Mouse (Mus musculus) testis, adult 2 months (tissue): Measurements from ENCODE around the gene Dusp28. TPM values are rescaled to one million over a fixed set of nuclear protein-coding genes. Genes with fewer than 3 reads are reported as not detected.

Experiments used
- H3K27ac ChIP-seq: fragments of 200-500 bp; 2 replicates; pipeline ENCODE4 v1.5.1; 2012; ENCODE audit warnings: low read depth, low read length; ENCODE audit not compliant: control insufficient read depth, insufficient read depth
- H3K27me3 ChIP-seq: fragments of 200-500 bp; 2 replicates; pipeline ENCODE4 v1.6.1; 2012; ENCODE audit warnings: mild to moderate bottlenecking, low read length, moderate library complexity; ENCODE audit not compliant: control insufficient read depth, insufficient read depth
- H3K36me3 ChIP-seq: fragments of 200-500 bp; 2 replicates; pipeline ENCODE4 v1.6.1; 2012; ENCODE audit warnings: mild to moderate bottlenecking, low read length; ENCODE audit not compliant: control insufficient read depth, insufficient read depth
- H3K4me1 ChIP-seq: fragments of 200-500 bp; 2 replicates; pipeline ENCODE4 v1.6.1; 2012; ENCODE audit warnings: low read length; ENCODE audit not compliant: control insufficient read depth, insufficient read depth
- H3K4me3 ChIP-seq: fragments of 200-500 bp; 2 replicates; pipeline ENCODE4 v1.5.1; 2012; ENCODE audit warnings: low read depth, mild to moderate bottlenecking, low read length, moderate library complexity, mixed read lengths; ENCODE audit not compliant: control insufficient read depth
- CTCF ChIP-seq: fragments of 200-500 bp; IDR thresholded peaks from 2 replicates; pipeline ENCODE4 v1.5.1; 2012; ENCODE audit warnings: low read depth, mild to moderate bottlenecking, inconsistent platforms, low read length, moderate library complexity; ENCODE audit not compliant: control insufficient read depth, insufficient read depth, insufficient replicate concordance
- POLR2A ChIP-seq: fragments of 200-500 bp; IDR thresholded peaks from 2 replicates; pipeline ENCODE4 v1.6.1; 2012; ENCODE audit warnings: low read depth, mild to moderate bottlenecking, inconsistent platforms, low read length, moderate library complexity; ENCODE audit not compliant: control insufficient read depth
- polyA plus RNA-seq: library from polyadenylated mRNA; depleted of rRNA; stranded (reverse); fragments of >200 nt; gene quantifications from 2 replicates; pipeline ENCODE4 v1.2.3, GENCODE M21; 2012

Gene Dusp28
- polyA plus RNA-seq, 1 experiment = 5.7 TPM

- no peak overlapping the region for H3K27ac ChIP-seq
- peaks cover 11% of the 10 kb centered on the region for H3K4me1 ChIP-seq
- TF ChIP-seq CTCF (no peak), POLR2A (no peak)
- no peak overlapping the region for H3K4me3 ChIP-seq
- H3K27me3 ChIP-seq = 0 out of 2 replicates have a peak, but pooled peaks cover 2% of the 10 kb centered on the region
- H3K36me3 ChIP-seq = no peaks in the 10 kb centered on the region
These were observed 8.2 kb downstream of the Dusp28 start for GRCm38 (mm10) chr1:92914993-92915392.

DNA sequence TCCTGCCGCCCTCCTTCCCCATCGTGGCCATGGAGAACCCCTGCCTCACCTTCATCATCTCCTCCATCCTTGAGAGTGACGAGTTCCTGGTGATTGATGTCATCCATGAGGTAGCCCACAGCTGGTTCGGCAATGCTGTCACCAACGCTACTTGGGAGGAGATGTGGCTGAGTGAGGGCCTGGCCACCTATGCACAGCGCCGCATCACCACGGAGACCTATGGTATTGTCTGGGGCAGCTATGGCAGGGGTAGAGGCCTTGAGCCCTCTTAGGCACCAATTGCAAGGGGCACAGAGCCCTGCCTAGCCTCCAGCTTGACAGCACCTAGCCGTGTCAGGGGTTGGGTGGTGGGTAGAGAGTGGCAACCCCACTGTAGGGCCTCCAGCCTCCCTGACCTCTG is 9.9 kb downstream of the Dusp28 start:
- Histone ChIP-seq H3K27me3 (no peaks in the 10 kb centered on the region), H3K4me3 (no peak overlapping the region), H3K36me3 (no peaks in the 10 kb centered on the region)

GRCm38 (mm10) chr1:92919151-92919550 is 12.4 kb downstream of the Dusp28 start:
- Histone ChIP-seq H3K4me1 (no peaks in the 10 kb centered on the region; the same call in 1 of the 2 replicates), H3K4me3 (no peak overlapping the region), H3K36me3 (no peaks in the 10 kb centered on the region), H3K27me3 (no peaks in the 10 kb centered on the region), H3K27ac (no peak overlapping the region)
- no peak for TF ChIP-seq POLR2A
- no peak for TF ChIP-seq CTCF

More for the DNA sequence above, 9.9 kb downstream of the Dusp28 start:
- Histone ChIP-seq H3K4me1 (peaks cover 2% of the 10 kb centered on the region), H3K27ac (no peak overlapping the region)
- no peak for TF ChIP-seq CTCF
- TF ChIP-seq POLR2A = no peak

DNA sequence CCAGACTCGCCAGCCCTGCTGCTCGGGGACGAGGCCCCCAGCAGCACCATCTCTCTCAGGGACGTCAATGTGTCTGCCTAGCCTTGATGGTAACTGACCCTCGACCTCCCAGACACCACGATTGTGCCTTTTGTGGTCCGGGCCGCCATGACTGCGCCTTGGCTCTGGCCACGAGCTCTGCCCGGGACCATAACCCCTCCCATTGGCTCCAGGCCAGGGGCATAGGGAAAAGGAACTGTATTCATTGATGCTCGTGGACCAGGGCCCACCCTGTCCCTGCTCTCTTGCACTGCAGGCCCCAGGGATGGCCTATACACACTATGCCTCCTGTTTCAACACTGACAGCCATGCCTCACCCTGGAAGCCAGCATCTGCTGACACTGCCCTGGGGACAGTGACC is 13.0 kb downstream of the Dusp28 start:
- Histone ChIP-seq H3K36me3 (no peaks in the 10 kb centered on the region), H3K4me3 (no peak overlapping the region), H3K27me3 (no peaks in the 10 kb centered on the region), H3K4me1 (no peaks in the 10 kb centered on the region; the same call in 1 of the 2 replicates), H3K27ac (no peak overlapping the region)
- TF ChIP-seq CTCF (no peak), POLR2A (no peak)

GRCm38 (mm10) chr1:92920474-92921200 is 13.9 kb downstream of the Dusp28 start:
- no peak overlapping the region for H3K27ac ChIP-seq
- H3K36me3 ChIP-seq = no peaks in the 10 kb centered on the region
- TF ChIP-seq POLR2A (no peak), CTCF (no peak)
- no peak overlapping the region for H3K4me3 ChIP-seq
- no peaks in the 10 kb centered on the region for H3K4me1 ChIP-seq
- H3K27me3 ChIP-seq = no peaks in the 10 kb centered on the region

GRCm38 (mm10) chr1:92921496-92921895 is 14.7 kb downstream of the Dusp28 start:
- H3K36me3 ChIP-seq = no peaks in the 10 kb centered on the region
- H3K27me3 ChIP-seq = no peaks in the 10 kb centered on the region
- H3K4me3 ChIP-seq = no peak overlapping the region
- TF ChIP-seq CTCF (no peak), POLR2A (no peak)
- no peak overlapping the region for H3K27ac ChIP-seq
- no peaks in the 10 kb centered on the region for H3K4me1 ChIP-seq

GRCm38 (mm10) chr1:92930171-92930706 is 23.5 kb downstream of the Dusp28 start:
- Histone ChIP-seq H3K27ac (no peak overlapping the region), H3K36me3 (no peaks in the 10 kb centered on the region), H3K4me3 (no peak overlapping the region), H3K4me1 (peaks cover 6% of the 10 kb centered on the region), H3K27me3 (no peaks in the 10 kb centered on the region)
- TF ChIP-seq POLR2A = no peak
- no peak for TF ChIP-seq CTCF
